Mouse (Mus musculus) megakaryocyte progenitor cell, adult 5-6 weeks (primary cell): ENCODE measurements around the gene Fam162b. TPM values are rescaled to one million over a fixed set of nuclear protein-coding genes. Genes with fewer than 3 reads are reported as not detected.

ENCODE experiments used
- ATAC-seq: replicated peaks from 2 replicates; pipeline ENCODE4 v1.8.0; 2016; ENCODE audit warnings: mild to moderate bottlenecking, moderate TSS enrichment, inconsistent platforms; ENCODE audit not compliant: poor library complexity
- total RNA-seq, 2 experiments: library from RNA; stranded (forward) in 1 of 2; stranded (reverse) in 1 of 2; fragments of 157-497, 149-512 nt in 1 of 2; fragments of 200-1000 nt in 1 of 2; gene quantifications; 2 replicates each; pipeline versions ENCODE4 v1.2.3 to v1.2.4; 2015 to 2017

The Fam162b gene
- not detected in 2 replicates for total RNA-seq (2015)
- not detected in 2 replicates for total RNA-seq (2017)

DNA sequence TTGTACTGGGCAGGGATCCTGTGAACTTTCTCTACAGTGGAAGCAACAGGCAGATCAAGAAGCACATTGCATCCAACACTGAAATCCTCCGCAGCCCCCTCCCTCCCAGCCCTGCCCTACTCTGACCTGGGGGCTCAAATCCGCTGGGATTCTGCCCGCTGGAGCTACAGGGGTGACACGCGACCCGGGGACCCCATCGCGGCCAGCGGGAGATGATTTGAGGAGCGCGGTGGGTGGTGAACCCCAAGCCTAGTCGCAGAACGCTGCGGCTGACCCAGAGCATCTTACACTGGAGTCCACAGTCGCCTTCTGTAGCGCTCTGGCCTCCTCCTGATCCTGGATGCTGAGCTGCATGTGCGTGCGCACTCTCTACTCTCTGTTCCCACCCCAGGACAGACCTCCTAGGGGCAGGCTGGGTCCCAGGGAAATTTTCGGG, at the start of gene Fam162b:
TSS of gene Fam162b (minus strand) at position 379 of the 436 bp plus-strand sequence.
- 0 out of 2 replicates have a peak, but pooled peaks have one; percentile 26 for ATAC-seq

GRCm38 (mm10) chr10:51631411-51632136, 41.3 kb upstream of the Fam162b start, which contains the start of gene Gprc6a:
Gprc6a (minus strand) TSS chr10:51631461.
- no peak for ATAC-seq

- ATAC-seq: no peak
Measured at GRCm38 (mm10) chr10:51621193-51621592, 30.9 kb upstream of the Fam162b start.

DNA sequence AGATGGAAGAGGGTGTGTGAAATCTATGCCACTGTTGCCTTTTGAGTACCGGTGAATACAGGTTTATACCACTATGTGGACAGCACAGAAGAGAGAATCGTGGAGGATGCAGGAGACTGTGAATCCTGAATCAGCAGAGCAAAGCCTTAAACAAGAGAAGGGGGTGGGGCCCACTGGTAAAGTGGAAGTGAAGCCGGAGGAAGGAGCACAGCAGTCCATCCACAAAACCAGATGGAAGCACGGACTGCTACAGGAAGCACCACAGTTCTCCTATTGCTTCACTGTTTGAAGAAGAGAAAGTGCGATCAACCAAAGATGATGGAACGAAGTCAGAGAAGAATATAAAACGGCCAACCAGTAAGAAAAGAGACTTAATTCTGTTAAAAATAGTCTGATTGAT, 29.8 kb upstream of the Fam162b start:
- ATAC-seq: peak; percentile 50

GRCm38 (mm10) chr10:51618538-51618937, 28.2 kb upstream of the Fam162b start:
- ATAC-seq: no peak

DNA sequence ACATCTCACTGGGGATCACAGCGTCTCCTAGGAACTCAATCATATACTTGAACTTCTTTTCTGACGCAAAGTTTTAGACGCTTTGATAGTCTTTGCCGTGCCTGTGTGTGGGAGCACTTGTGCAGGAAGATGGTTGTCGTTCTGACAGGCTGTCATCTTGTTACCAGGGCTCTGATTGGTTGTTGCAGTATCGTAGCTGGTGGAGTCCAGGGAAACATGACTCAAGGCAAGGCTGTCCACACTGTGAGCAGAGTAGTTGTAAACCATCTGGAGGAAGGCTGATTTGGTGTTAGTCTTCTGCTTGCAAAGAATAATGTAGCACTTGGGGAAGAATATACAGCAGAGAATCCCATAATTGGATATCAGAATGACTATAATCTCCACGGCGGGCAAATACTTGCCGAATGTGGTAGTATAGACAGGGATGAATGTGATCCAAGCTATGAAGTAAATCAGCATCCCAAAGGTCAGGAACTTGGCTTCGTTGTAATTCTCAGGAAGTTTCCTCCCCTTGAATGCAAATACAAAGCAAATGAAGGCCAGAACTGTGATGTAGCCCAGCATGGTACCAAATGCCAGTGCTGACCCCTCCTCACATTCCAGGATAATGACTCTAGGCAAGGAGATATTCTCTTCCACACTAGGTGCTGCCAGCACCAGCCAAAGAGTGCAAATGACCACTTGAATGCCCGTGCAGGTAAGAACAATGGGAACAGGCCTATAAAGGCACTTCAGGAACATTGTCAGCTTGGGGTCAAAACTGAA, 24.7 kb upstream of the Fam162b start:
- no peak for ATAC-seq

DNA sequence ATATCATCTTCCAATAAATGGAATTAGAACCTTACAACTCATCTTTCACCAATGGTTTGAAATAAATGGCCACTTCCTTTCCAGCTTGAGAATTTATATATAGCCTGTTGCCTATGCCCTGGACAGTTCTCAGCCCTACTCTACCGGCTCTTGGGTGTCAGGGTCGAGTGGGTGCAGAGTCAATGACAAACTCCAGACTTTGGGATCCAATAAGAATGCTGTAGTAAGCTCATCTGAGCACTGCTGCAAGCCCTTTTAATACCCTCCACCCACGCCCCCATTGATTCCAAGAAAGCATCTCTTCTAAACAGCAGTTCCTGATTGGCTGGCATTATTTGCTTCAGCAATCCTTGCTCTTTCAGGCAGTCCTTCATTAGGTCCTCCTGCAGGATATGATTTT, 23.1 kb upstream of the Fam162b start:
- ATAC-seq: no peak

- ATAC-seq: no peak
Measured at GRCm38 (mm10) chr10:51611969-51612682, 21.8 kb upstream of the Fam162b start.

- ATAC-seq: no peak
Measured at GRCm38 (mm10) chr10:51609741-51610425, 19.6 kb upstream of the Fam162b start.

- peak; percentile 95 for ATAC-seq
Measured at GRCm38 (mm10) chr10:51596928-51597635, 6.8 kb upstream of the Fam162b start.

DNA sequence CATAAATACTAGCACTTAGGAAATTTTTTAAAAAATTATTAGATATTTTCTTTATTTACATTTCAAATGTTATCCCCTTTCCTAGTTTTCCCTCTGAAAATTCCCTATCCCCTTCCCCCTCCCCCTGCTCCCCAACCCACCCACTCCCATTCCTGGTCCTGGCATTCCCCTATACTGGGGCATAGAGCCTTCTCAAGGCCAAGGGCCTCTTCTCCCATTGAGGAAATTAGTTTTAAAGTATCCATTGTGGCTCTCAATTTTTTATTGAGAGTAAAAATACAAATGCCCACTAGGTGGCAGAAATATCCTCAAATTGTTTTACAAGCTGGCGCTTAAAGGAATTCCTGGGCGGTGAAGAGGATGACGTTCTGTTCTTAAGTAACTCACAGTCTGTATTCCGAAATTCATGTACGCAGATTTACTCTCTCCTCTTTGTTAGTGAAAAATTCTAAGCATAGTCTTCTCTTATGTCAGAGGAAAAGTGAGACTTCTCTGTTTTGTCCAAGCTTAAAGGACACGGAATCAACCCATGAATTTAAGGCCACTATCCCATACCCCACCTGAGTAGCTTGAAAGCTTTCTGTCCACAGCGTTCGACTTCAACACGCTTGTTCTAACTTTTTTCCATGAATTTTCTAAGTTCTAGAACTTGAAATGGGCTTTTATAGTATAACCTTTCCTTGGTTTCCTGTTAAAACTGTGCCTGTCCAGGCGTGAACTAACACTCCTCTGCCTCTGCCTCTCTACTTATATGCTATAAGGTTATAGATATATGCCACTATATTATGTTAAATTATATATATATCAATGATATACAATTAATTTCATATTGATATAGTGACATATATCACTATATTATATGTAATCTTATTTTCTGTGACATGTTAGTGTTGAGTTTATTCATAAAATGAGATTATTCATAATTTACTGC, 4.9 kb upstream of the Fam162b start:
- peak; percentile 72 for ATAC-seq

GRCm38 (mm10) chr10:51591574-51591973, 1.3 kb upstream of the Fam162b start:
- no peak for ATAC-seq

DNA sequence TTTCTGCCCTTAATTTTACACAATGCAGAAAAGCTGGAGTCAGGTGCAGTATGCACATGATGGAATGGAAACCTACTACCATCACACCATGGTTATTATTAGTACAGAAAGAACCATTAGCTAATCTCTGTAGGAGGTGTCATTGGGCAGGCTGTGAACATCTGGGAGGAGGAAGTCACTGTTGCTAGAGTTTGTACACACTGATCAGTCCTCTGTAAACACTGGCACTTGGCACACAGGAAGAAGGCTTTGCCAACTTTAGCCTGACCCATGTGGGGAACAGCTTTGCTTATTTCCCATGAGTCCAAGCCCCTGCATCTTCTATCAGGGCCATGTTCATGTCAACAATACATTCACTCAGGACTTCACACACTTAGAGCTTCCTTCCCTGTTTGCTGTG, 5.4 kb downstream of the Fam162b start:
- peak; percentile 65 for ATAC-seq

DNA sequence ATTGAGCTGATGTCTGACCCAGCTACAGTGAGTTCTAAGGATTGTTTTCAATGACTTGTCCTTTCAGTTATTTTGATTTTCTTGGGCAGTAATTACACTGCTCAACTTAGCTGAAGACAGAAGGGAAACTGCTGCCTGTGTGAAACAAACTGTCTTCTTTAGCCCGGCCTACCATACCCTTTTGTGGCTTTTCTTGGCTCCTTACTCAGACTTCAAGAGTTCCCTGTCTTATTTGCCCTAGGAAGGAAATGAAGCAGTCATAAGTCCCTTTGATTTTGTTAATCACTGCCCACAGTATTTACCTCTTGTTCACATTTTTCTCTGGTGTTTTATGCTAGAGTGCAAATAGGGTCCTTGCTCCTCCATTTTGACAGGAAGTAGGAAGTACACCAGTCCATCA, 5.9 kb downstream of the Fam162b start:
- ATAC-seq: 0 out of 2 replicates have a peak, but pooled peaks have one; percentile 23

DNA sequence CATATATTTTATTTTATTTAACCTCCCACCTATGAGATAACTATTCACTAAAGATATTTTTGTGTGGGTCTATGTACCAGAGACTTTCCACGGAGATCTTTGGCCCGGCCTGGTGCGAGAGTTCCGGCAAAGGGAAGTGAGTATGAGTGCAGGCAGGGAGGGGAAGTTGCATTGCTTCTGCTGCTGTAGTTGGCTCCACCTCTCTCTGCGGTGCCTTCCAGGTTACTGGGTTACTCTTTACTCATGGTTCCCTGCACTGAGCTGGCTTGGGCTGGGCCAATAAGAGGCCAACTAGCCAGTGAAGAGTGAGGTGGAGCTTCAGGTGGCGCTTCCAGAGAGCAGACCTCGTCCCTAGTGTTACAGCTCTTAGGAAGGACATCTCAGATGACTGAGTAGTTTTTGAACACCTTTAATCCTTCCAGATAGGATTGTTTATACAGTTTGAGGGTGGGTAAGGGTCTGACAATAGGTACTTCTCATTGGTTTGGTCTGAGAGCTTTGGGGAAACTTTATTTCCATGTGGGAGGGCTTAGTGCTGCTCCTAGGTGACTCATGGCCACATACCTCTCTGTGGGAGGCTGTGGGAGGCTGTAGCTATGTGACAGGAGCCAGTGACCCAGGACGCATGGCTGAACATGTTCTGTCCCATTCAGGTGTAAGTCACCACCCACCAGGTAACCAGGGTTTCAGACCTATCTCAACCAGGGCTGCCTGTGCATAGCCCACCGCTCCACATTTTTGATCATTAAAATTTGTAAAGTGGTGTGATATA, 18.9 kb downstream of the Fam162b start:
- ATAC-seq: peak; percentile 100

DNA sequence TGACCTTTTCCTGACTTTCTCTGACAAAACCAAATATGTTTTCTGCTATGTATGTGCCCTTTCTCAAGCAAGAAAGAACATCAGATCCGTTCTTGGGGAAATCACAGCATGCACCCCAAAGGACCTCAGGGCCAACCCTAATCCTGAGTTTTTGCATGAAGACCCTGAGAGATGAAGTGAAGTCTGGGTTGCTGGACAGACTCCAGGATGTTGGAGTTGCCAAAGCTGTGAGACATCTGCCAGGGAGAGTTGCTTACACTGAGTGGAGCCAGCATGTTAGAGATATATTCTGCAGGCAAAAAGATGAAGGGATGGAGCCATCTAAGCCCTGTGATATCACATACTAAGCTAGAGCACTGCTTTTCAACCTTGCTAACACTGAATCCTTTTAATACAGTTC, 34.3 kb downstream of the Fam162b start:
- no peak for ATAC-seq

DNA sequence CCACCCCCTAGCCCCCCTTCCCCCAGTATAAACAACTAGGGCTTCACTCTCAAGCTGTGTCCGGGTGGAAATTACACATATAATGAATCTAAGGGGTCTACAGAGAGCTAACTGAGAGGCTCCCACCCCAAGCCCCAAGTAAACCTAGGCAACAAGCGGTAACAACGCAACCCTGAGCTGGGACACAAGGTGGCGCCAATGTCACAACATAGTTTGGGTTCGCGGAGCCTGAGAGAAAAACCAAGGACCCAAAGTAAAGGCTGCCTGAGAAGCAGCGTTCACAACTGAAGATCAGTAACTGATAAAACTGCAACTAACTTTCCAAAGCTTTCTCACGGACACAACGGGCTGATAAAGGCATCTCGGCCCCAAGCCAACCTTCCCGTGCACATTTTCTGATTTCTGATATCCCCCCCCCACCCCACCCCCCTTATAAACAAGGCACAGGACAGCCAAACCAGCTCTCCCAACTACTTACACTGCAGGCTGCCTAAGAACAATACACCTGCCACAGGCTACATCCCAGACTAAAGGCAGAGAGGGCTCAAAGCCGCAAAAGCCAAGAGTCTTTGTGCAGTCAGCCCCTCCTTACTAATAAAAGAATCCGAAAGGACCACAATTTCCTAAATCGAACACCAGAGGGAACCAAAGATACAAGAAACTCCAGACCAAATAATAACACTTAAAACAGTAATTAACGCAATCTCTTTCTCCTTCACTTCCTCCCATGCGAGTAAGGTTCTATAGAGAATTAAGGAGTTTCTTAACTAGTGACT, 36.8 kb downstream of the Fam162b start:
- ATAC-seq: peak; percentile 98
